15 mouse cellular contexts compared by ENCODE assay signal in the genomic region with DNA sequence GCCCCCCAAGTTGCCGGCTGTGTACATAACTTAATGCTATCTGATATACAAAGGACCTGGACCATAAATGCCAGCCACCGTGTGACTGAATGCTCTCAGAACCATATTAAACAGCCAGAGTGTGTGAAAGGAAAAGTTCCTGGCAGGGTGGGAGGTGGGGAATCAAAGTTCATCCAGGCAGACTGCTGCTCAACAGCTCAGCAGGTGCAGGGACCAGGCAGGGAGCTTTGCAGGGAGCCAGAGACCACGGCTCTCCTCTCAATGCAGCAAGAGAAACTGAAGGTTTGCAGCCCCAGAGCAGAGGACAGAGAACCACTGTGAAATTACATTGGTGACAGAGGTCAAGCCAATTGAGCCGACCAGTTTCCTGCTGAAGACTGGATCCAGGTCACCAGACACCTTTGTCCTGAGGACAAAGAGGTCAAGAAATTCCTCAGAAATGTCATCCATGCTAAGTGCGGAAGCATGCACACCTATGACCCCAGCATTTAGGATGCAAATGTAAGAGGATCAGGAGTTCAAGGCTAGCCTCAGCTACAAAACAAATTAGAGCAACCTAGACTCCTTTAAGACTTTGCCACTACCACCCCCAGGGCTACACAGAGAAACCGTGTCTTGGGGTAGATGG. TPM values are rescaled to one million over a fixed set of nuclear protein-coding genes. Genes with fewer than 3 reads are reported as not detected.
DNase-seq lines count a peak whose midpoint lies in the region; ATAC-seq lines count a peak whose summit lies in the region.
"Had no signal": no experiment of that assay in that cellular context is flagged by ENCODE, and none has a peak within 500 bp of the region (broad histone marks: within the 10 kb centered on the region; RNA-seq: fewer than 3 reads in every experiment).

No protein-coding gene starts in this region.

- no peaks in the 10 kb centered on the region for H3K27me3 ChIP-seq in neural tube, embryonic 14.5 days (ENCODE audit: control insufficient read depth, insufficient read depth, low read length)
- no peaks in the 10 kb centered on the region for H3K27me3 ChIP-seq in stomach, embryonic 16.5 days (ENCODE audit: control insufficient read depth, insufficient read depth, low read length)
- H3K27me3 ChIP-seq: heart, embryonic 12.5 days; limb, embryonic 12.5 days; neural tube, embryonic 12.5 days had no signal

- H3K9me3 ChIP-seq in neural tube, embryonic 14.5 days (ENCODE audit: control insufficient read depth, low read length) = no peaks in the 10 kb centered on the region
- no peaks in the 10 kb centered on the region for H3K9me3 ChIP-seq in stomach, embryonic 16.5 days (replicated peaks; ENCODE audit: control insufficient read depth, low read length)
- H3K9me3 ChIP-seq: heart, embryonic 12.5 days; limb, embryonic 12.5 days; neural tube, embryonic 12.5 days had no signal

- 24% methylated on average over 6 of the region's 6 CpGs for WGBS in neural tube, embryonic 14.5 days
- 32% methylated on average over 6 of the region's 6 CpGs for WGBS in stomach, embryonic 16.5 days

- peak; percentile 28 for DNase-seq in embryo, embryonic 10.5 days (ENCODE audit: low spot score)
- no peak for DNase-seq in embryo, embryonic 9.5 days (ENCODE audit: extremely low spot score)
- DNase-seq in neural tube, embryonic 10.5 days (ENCODE audit: extremely low spot score, low spot score) = no peak
- peak; percentile 48 for DNase-seq in kidney, postnatal 10 days
- DNase-seq in layer of hippocampus, postnatal 14 days (ENCODE audit: low spot score in 2 of 2) = no peak
- DNase-seq in heart, adult 8-10 months (ENCODE audit: low spot score) = no peak
- DNase-seq: adrenal gland, postnatal 36 days; layer of hippocampus, postnatal 36 days; lung, adult 2 months had no signal

- H3K4me3 ChIP-seq in neural tube, embryonic 14.5 days (ENCODE audit: low read depth, low read length) = no peak overlapping the region
- H3K4me3 ChIP-seq in stomach, embryonic 16.5 days (replicated peaks; ENCODE audit: low read length) = no peak overlapping the region
- H3K4me3 ChIP-seq: erythroblast, embryonic 14.5 days; heart, embryonic 12.5 days; limb, embryonic 12.5 days; neural tube, embryonic 12.5 days had no signal

- ATAC-seq in neural tube, embryonic 14.5 days (ENCODE audit: low read depth) = no peak
- ATAC-seq in stomach, embryonic 16.5 days (ENCODE audit: insufficient read depth, low FRiP score) = no peak

- no peaks in the 10 kb centered on the region for H3K4me1 ChIP-seq in neural tube, embryonic 14.5 days (ENCODE audit: control insufficient read depth, insufficient read depth, low read length)
- H3K4me1 ChIP-seq in stomach, embryonic 16.5 days (ENCODE audit: control insufficient read depth, insufficient read depth, low read length) = 0 out of 2 replicates have a peak, but pooled peaks cover 8% of the 10 kb centered on the region
- H3K4me1 ChIP-seq: heart, embryonic 12.5 days had no signal

- H3K36me3 ChIP-seq in neural tube, embryonic 14.5 days (ENCODE audit: control insufficient read depth, insufficient read depth, low read length) = no peaks in the 10 kb centered on the region
- no peaks in the 10 kb centered on the region for H3K36me3 ChIP-seq in stomach, embryonic 16.5 days (ENCODE audit: control insufficient read depth, insufficient read depth, low read length)
- H3K36me3 ChIP-seq: heart, embryonic 12.5 days; limb, embryonic 12.5 days; neural tube, embryonic 12.5 days had no signal

- no peak overlapping the region for H3K4me2 ChIP-seq in neural tube, embryonic 14.5 days (ENCODE audit: low read depth, low read length)
- H3K4me2 ChIP-seq in stomach, embryonic 16.5 days (ENCODE audit: low read depth, low read length) = no peak overlapping the region
- H3K4me2 ChIP-seq: heart, embryonic 12.5 days; limb, embryonic 12.5 days; neural tube, embryonic 12.5 days had no signal

- H3K9ac ChIP-seq in neural tube, embryonic 14.5 days (replicated peaks; ENCODE audit: low read depth, low read length) = no peak overlapping the region
- 0 out of 2 replicates have a peak overlapping the region, but pooled peaks have one; percentile 1 for H3K9ac ChIP-seq in stomach, embryonic 16.5 days (ENCODE audit: low read length)
- H3K9ac ChIP-seq: heart, embryonic 12.5 days; limb, embryonic 12.5 days; neural tube, embryonic 12.5 days had no signal

- 0 out of 2 replicates have a peak overlapping the region, but pooled peaks have one; percentile 28 for H3K27ac ChIP-seq in neural tube, embryonic 14.5 days (ENCODE audit: low read depth, low read length)
- no peak overlapping the region for H3K27ac ChIP-seq in stomach, embryonic 16.5 days (ENCODE audit: low read length)
- H3K27ac ChIP-seq: limb, embryonic 12.5 days; neural tube, embryonic 12.5 days had no signal

RNA-seq across cellular contexts. Expression of gene Wdr4, which starts 32.2 kb away (rescaled TPM):
- 29.9 and 33.1 TPM in 2 replicates for polyA plus RNA-seq in neural tube, embryonic 14.5 days (2014; fragmentation: Nextera tagmentation; extraction: Ambion mirVana)
- 33.8 and 42.3 TPM in 2 replicates for polyA plus RNA-seq in stomach, embryonic 16.5 days (2015; fragmentation: Nextera tagmentation; extraction: Ambion mirVana)
- total RNA-seq in layer of hippocampus, postnatal 14 days (2021) = 10 to 100 TPM; 24.7 to 29.8 TPM
- 1 to 10 TPM; 6.4 to 7.1 (median 6.8) TPM for total RNA-seq in heart, adult 8-10 months (2022)

RNA-seq across cellular contexts. Expression of gene Ndufv3, which starts 32.4 kb away (rescaled TPM):
- polyA plus RNA-seq in neural tube, embryonic 14.5 days (2014; fragmentation: Nextera tagmentation; extraction: Ambion mirVana) = 422 and 513 TPM in 2 replicates
- polyA plus RNA-seq in stomach, embryonic 16.5 days (2015; fragmentation: Nextera tagmentation; extraction: Ambion mirVana) = 311 and 321 TPM in 2 replicates
- total RNA-seq in layer of hippocampus, postnatal 14 days (2021) = 100 to 1,000 TPM; 319 to 320 TPM
- 1,000 to 10,000 TPM; 1,464 to 1,614 (median 1,563) TPM for total RNA-seq in heart, adult 8-10 months (2022)

Comparison
In these comparisons a context has a peak if more than half of its experiments do, and no peak if none do; other contexts are left out.
1. DNase-seq: peak in embryo, embryonic 10.5 days (single experiment) and kidney, postnatal 10 days (single experiment); none in embryo, embryonic 9.5 days (single experiment), neural tube, embryonic 10.5 days (single experiment), layer of hippocampus, postnatal 14 days (0 of 2) and heart, adult 8-10 months (single experiment).
2. RNA of gene Ndufv3, which starts 32.4 kb away (total RNA-seq): 1,464 to 1,614 TPM in heart, adult 8-10 months; 319 to 320 TPM in layer of hippocampus, postnatal 14 days; every median in the first group is over 4 times any median in the second.